In genomic region chr15:10747638-10748037, GRCm38 (mm10) we compare ENCODE assay signal across 9 mouse cellular contexts. TPM values are rescaled to one million over a fixed set of nuclear protein-coding genes. Genes with fewer than 3 reads are reported as not detected.
DNase-seq lines count a peak whose midpoint lies in the region; ATAC-seq and TF ChIP-seq lines count a peak whose summit lies in the region.
"Had no signal": no experiment of that assay in that cellular context is flagged by ENCODE, and none has a peak within 500 bp of the region (broad histone marks: within the 10 kb centered on the region; RNA-seq: fewer than 3 reads in every experiment).

No protein-coding gene starts in this region.

- 0 out of 2 replicates have a peak overlapping the region, but pooled peaks have one; percentile 15 for H3K4me3 ChIP-seq in midbrain, embryonic 10.5 days
- H3K4me3 ChIP-seq in midbrain, postnatal 0 days (ENCODE audit: low read depth, low read length): no peak overlapping the region
- no peak overlapping the region for H3K4me3 ChIP-seq in embryonic facial prominence, embryonic 13.5 days
- no peak overlapping the region for H3K4me3 ChIP-seq in hindbrain, embryonic 14.5 days (replicated peaks; ENCODE audit: low read length)
- no peak overlapping the region for H3K4me3 ChIP-seq in neural tube, embryonic 15.5 days (replicated peaks)
- H3K4me3 ChIP-seq: limb, embryonic 15.5 days had no signal

- TF ChIP-seq CTCF in midbrain, postnatal 0 days (IDR thresholded peaks at IDR 0.05): no peak

- 56% methylated on average over 8 of the region's 8 CpGs for WGBS in midbrain, embryonic 10.5 days
- WGBS in midbrain, postnatal 0 days: 38% methylated on average over 8 of the region's 8 CpGs
- WGBS in embryonic facial prominence, embryonic 13.5 days: 46% methylated on average over 8 of the region's 8 CpGs
- 38% methylated on average over 8 of the region's 8 CpGs for WGBS in hindbrain, embryonic 14.5 days
- WGBS in neural tube, embryonic 15.5 days: 38% methylated on average over 8 of the region's 8 CpGs

- H3K27me3 ChIP-seq in midbrain, embryonic 10.5 days (ENCODE audit: low read depth, poor library complexity, severe bottlenecking): no peaks in the 10 kb centered on the region
- H3K27me3 ChIP-seq in midbrain, postnatal 0 days (ENCODE audit: insufficient read depth, low read length): no peaks in the 10 kb centered on the region
- no peaks in the 10 kb centered on the region for H3K27me3 ChIP-seq in embryonic facial prominence, embryonic 13.5 days
- no peaks in the 10 kb centered on the region for H3K27me3 ChIP-seq in hindbrain, embryonic 14.5 days (ENCODE audit: control insufficient read depth, insufficient read depth, low read length)
- no peaks in the 10 kb centered on the region for H3K27me3 ChIP-seq in neural tube, embryonic 15.5 days (replicated peaks)
- H3K27me3 ChIP-seq: limb, embryonic 15.5 days had no signal

- no peak; the same call in 1 of the 2 replicates for ATAC-seq in midbrain, postnatal 0 days (ENCODE audit: low FRiP score)
- peak; percentile 26; the same call in 1 of the 2 replicates for ATAC-seq in embryonic facial prominence, embryonic 13.5 days (ENCODE audit: insufficient number of reproducible peaks, insufficient read depth, low FRiP score, low TSS enrichment, low read depth)
- peak; percentile 47 for ATAC-seq in hindbrain, embryonic 14.5 days (ENCODE audit: low FRiP score)
- peak; percentile 60; the same call in 1 of the 2 replicates for ATAC-seq in neural tube, embryonic 15.5 days (ENCODE audit: low FRiP score)

- no peaks in the 10 kb centered on the region for H3K36me3 ChIP-seq in midbrain, embryonic 10.5 days
- no peaks in the 10 kb centered on the region for H3K36me3 ChIP-seq in midbrain, postnatal 0 days (ENCODE audit: insufficient read depth, low read length)
- H3K36me3 ChIP-seq in embryonic facial prominence, embryonic 13.5 days: no peaks in the 10 kb centered on the region
- H3K36me3 ChIP-seq in hindbrain, embryonic 14.5 days (replicated peaks; ENCODE audit: control insufficient read depth, insufficient read depth): no peaks in the 10 kb centered on the region
- no peaks in the 10 kb centered on the region for H3K36me3 ChIP-seq in neural tube, embryonic 15.5 days
- H3K36me3 ChIP-seq: limb, embryonic 15.5 days had no signal

- H3K4me2 ChIP-seq in midbrain, postnatal 0 days (ENCODE audit: low read depth, low read length, poor library complexity, severe bottlenecking): no peak overlapping the region
- peak overlapping the region; percentile 26; the same call in 1 of the 2 replicates for H3K4me2 ChIP-seq in embryonic facial prominence, embryonic 13.5 days
- H3K4me2 ChIP-seq in hindbrain, embryonic 14.5 days (replicated peaks): peak overlapping the region; percentile 21; the same call in 1 of the 2 replicates
- H3K4me2 ChIP-seq in neural tube, embryonic 15.5 days: no peak overlapping the region
- H3K4me2 ChIP-seq: limb, embryonic 15.5 days had no signal

- peak overlapping the region; percentile 81 for H3K27ac ChIP-seq in midbrain, embryonic 10.5 days (replicated peaks)
- H3K27ac ChIP-seq in midbrain, postnatal 0 days (ENCODE audit: low read depth, low read length): no peak overlapping the region; the same call in 1 of the 2 replicates
- H3K27ac ChIP-seq in embryonic facial prominence, embryonic 13.5 days: no peak overlapping the region
- peak overlapping the region; percentile 75 for H3K27ac ChIP-seq in hindbrain, embryonic 14.5 days
- no peak overlapping the region for H3K27ac ChIP-seq in neural tube, embryonic 15.5 days (replicated peaks)
- H3K27ac ChIP-seq: limb, embryonic 15.5 days had no signal

- H3K9ac ChIP-seq in midbrain, postnatal 0 days (replicated peaks; ENCODE audit: low read length, poor library complexity, severe bottlenecking): no peak overlapping the region; the same call in 1 of the 2 replicates
- H3K9ac ChIP-seq in embryonic facial prominence, embryonic 13.5 days: no peak overlapping the region
- no peak overlapping the region for H3K9ac ChIP-seq in hindbrain, embryonic 14.5 days
- no peak overlapping the region for H3K9ac ChIP-seq in neural tube, embryonic 15.5 days (replicated peaks)
- H3K9ac ChIP-seq: limb, embryonic 15.5 days had no signal

- peaks cover 37% of the 10 kb centered on the region for H3K4me1 ChIP-seq in midbrain, embryonic 10.5 days
- H3K4me1 ChIP-seq in midbrain, postnatal 0 days (ENCODE audit: insufficient read depth, low read length): peaks cover 12% of the 10 kb centered on the region
- H3K4me1 ChIP-seq in embryonic facial prominence, embryonic 13.5 days: peaks cover 21% of the 10 kb centered on the region
- H3K4me1 ChIP-seq in hindbrain, embryonic 14.5 days (replicated peaks; ENCODE audit: control insufficient read depth, insufficient read depth, low read length): peaks cover 19% of the 10 kb centered on the region
- peaks cover 16% of the 10 kb centered on the region for H3K4me1 ChIP-seq in neural tube, embryonic 15.5 days

- DNase-seq in midbrain, embryonic 10.5 days (ENCODE audit: low spot score): no peak
- DNase-seq in midbrain, postnatal 0 days (ENCODE audit: low spot score): no peak
- DNase-seq in hindbrain, embryonic 14.5 days (ENCODE audit: low spot score): no peak
- no peak for DNase-seq in natural killer cell, adult 2 months (ENCODE audit: low spot score in 2 of 2)
- DNase-seq in lung, adult 18-20 months: no peak
- DNase-seq: kidney, adult 11 months had no signal

- no peaks in the 10 kb centered on the region for H3K9me3 ChIP-seq in midbrain, embryonic 10.5 days (replicated peaks)
- no peaks in the 10 kb centered on the region for H3K9me3 ChIP-seq in midbrain, postnatal 0 days (ENCODE audit: low read length)
- H3K9me3 ChIP-seq in embryonic facial prominence, embryonic 13.5 days: no peaks in the 10 kb centered on the region
- no peaks in the 10 kb centered on the region for H3K9me3 ChIP-seq in hindbrain, embryonic 14.5 days (ENCODE audit: control insufficient read depth, low read length)
- no peaks in the 10 kb centered on the region for H3K9me3 ChIP-seq in neural tube, embryonic 15.5 days (replicated peaks)
- H3K9me3 ChIP-seq: limb, embryonic 15.5 days had no signal

RNA-seq across cellular contexts. Expression of gene Rai14, which starts 33.2 kb away (rescaled TPM):
- polyA plus RNA-seq in midbrain, embryonic 10.5 days (2016; fragmentation: Nextera tagmentation; extraction: Ambion mirVana): 63.5 and 73.5 TPM in 2 replicates
- total RNA-seq in midbrain, postnatal 0 days (2014; rRNA removed): 9.0 TPM in 2 replicates
- polyA plus RNA-seq in midbrain, postnatal 0 days (2015; fragmentation: Nextera tagmentation; extraction: Ambion mirVana): 2.7 and 4.3 TPM in 2 replicates
- 78.9 and 87.3 TPM in 2 replicates for polyA plus RNA-seq in embryonic facial prominence, embryonic 13.5 days (2015; fragmentation: Nextera tagmentation; extraction: Ambion mirVana)
- polyA plus RNA-seq in hindbrain, embryonic 14.5 days (2014; fragmentation: Nextera tagmentation; extraction: Ambion mirVana): 11.6 and 12.9 TPM in 2 replicates
- 10.2 and 13.2 TPM in 2 replicates for polyA plus RNA-seq in neural tube, embryonic 15.5 days (2015; fragmentation: Nextera tagmentation; extraction: Ambion mirVana)

Comparison
In these comparisons a context has a peak if more than half of its experiments do, and no peak if none do; other contexts are left out.
1. H3K27ac ChIP-seq: peak in midbrain, embryonic 10.5 days (single experiment) and hindbrain, embryonic 14.5 days (single experiment); none in midbrain, postnatal 0 days (single experiment), embryonic facial prominence, embryonic 13.5 days (single experiment) and neural tube, embryonic 15.5 days (single experiment).
2. H3K4me2 ChIP-seq: peak in embryonic facial prominence, embryonic 13.5 days (single experiment) and hindbrain, embryonic 14.5 days (single experiment); none in midbrain, postnatal 0 days (single experiment) and neural tube, embryonic 15.5 days (single experiment).